Mouse (Mus musculus) cerebellum, adult 2 months (tissue): Measurements from ENCODE around the gene Tdp1.

Source experiments
- CTCF ChIP-seq: fragments of 200-500 bp; IDR thresholded peaks from 2 replicates; pipeline ENCODE4 v1.5.1; 2011; ENCODE audit warnings: low read depth, mild to moderate bottlenecking, control low read depth, low read length, moderate library complexity, borderline replicate concordance; ENCODE audit not compliant: insufficient read depth
- POLR2A ChIP-seq: fragments of 200-500 bp; IDR thresholded peaks from 2 replicates; pipeline ENCODE4 v1.6.1; 2011; ENCODE audit warnings: low read length, control low read depth, borderline replicate concordance; ENCODE audit not compliant: insufficient read depth

DNA sequence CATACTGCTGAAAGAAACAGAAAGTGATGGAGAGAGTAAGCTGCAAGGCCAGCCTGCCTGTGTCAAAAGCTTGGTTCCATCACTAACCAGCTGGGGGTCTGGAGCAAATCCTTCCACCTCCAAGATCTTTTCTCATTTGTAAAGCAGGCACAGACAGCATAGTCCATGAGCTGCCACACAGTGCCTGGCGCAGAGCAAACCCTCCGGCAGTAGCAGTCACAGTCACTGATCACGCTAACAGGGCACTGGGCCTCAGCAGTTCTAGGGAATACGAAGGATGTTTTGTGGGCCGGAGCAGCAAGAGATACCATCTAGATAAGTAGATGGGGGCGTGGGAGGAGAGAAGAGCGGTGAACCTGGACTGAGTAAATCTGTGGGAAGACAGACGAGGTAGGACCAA lies 39.4 kb upstream of the Tdp1 start:
- no peak for TF ChIP-seq POLR2A
- TF ChIP-seq CTCF = no peak
